Mouse (Mus musculus) erythroblast, embryonic 14.5 days (primary cell): ENCODE measurements around the gene 4930402F06Rik.

Experiments used
- GATA1 ChIP-seq: IDR thresholded peaks from 2 replicates; pipeline ENCODE4 v1.6.1; 2012; ENCODE audit warnings: low read length, inconsistent platforms, mixed read lengths
- TAL1 ChIP-seq: IDR thresholded peaks from 3 replicates; pipeline ENCODE4 v1.6.1; 2012; ENCODE audit warnings: low read length, inconsistent platforms, mixed read lengths

- TF ChIP-seq TAL1, result no peak
- no peak for TF ChIP-seq GATA1
These were observed 36.5 kb upstream of the 4930402F06Rik start for GRCm38 (mm10) chr2:35433428-35433827.
